Mouse (Mus musculus) spleen, postnatal 10 days (tissue): Measurements from ENCODE around the gene Ppp1ca.

Experiments used
- DNase-seq, 2 experiments: peaks; one replicate each; pipeline ENCODE4 v3.0.0; 2021 to 2022; ENCODE audit warnings: low spot score in 2 of 2

Ppp1ca gene

DNA sequence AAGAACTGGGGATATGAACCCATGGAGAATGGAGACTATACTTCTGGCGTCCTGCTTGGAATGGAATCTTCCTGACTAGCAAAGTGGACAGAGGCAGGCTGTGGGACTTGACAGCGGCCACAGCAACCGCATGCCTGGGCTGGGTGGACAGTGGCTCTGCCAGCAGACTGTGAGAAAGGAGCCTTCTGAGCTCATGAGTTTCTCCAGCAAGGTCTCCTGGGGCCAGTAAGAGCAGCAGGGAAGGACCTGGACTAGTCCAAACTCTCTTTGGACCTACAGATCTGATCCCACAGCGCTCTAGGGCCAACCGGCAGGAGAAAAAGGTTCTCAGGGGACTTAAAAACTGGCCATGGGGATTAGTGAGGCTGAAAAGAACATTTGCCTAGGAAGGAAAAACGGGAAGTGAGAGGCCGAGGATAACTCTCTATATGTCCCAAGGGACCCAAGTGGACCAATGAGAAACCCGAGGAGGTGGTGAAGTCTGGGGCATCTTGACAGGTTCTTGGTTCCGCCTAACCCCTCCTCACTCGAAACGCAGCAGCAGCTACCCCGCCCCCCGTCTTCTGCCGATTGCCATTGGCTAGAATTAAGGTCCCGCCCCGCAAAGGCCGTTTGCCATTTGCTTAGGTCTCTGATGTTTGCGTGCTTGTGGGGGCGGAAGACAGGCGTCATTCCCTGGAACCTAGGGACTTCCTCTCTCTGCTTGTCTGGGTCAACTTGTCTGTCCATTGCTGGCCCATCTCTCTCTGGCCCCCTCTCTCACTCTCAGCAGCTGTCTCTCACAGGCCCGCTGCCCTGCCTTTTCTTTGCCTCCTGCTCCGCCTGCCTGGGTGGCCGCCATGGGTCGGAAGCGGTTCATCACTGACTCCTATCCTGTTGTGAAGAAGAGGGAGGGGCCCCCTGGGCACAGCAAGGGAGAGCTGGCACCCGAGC lies 39.7 kb downstream of the Ppp1ca start, which contains the start of gene Pold4:
Gene Pold4, plus strand, starts transcription at position 647 of the 933 bp plus-strand sequence.
- peak; percentile 84 to 96 for DNase-seq

DNA sequence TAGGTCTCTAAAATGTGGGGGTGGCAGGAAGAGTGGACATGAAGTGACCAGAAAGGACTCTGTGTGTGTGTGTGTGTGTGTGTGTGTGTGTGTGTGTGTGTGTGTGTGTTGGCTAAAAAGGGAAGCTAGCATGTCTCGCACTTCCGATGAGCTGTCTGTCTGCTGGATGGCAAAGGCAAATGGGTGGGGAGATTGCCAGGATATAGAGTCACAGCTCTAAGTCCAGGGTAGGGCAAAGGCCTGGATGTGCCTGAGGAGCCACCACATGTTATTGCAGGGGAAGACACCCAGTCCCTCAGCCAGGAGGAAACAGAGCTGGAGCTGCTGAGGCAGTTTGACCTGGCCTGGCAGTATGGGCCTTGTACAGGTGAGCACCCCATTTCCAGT lies 40.3 kb downstream of the Ppp1ca start:
- no peak for DNase-seq

DNA sequence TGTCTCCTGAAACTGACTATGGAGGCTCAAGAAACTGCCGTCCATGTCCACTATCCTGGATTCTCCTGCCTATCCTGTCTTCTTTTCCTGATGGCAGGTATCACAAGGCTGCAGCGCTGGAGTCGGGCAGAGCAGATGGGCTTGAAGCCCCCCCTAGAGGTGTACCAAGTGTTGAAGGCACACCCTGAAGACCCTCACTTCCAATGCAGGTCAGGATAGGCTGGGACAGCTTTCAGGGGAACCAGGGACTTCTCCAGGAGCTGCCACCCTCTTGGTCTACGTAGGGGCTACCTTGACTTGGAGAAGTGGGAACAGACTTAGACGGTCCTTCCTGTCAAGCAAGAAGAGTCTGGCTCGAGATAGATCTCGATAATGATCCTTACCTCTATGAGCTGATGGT lies 40.8 kb downstream of the Ppp1ca start:
- no peak for DNase-seq

DNA sequence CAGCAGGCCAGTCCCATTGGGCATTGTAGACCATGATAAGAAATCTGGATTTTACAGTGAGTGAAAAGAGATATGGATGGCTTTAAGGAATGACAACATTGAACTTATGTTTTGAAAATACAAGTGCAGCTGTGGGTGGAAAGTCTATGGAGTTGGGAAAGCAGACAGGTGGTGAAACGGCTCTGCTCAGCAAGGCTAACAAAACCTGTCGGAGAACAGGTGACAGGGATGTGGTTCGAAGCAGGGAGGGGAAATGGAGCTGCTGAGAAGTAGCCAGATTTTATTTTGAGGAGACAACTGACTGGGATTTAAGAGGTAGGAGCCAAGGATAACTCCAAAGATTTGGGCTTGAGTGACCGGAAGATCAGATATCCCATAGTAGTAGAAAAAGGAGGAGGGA lies 42.7 kb downstream of the Ppp1ca start:
- no peak for DNase-seq

DNA sequence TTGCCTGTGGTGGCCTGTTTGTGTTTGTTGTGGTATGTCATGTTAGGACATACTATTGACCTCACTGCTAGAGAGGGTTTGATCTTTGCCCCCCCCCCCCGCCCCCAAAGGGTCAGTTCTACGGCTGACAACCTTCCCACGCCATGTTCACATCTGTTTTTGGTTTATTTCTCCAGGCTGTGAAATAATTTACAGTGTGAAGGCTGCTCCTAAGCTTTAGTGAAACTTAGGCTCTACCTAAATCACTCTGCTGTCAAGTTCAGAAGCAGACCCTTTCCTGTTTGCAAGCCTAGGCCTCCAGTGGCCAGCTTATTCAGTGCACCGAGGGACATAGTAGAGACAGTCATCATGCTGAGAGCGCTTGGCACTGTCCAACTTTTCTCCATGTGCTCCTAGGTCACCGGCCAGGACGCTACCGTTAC lies 48.4 kb downstream of the Ppp1ca start:
- no peak for DNase-seq

DNA sequence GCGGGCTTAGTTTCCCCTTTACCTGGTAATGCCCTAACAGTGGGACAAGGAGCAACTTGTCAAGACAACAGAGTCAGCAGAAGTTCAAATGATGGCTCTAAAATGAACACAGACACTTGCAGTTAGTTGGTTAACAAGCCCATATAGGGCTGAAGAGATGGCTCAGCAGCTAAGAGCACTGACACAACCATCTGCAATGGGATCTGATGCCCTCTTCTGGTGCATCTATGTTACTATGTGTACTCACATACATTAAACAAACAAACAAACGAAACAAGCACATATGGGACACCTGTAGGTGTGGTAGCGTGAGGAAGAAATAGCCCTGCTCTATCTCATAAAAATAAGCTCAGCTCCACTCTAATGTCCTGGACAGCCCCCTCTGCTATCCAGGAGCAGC lies 50.6 kb downstream of the Ppp1ca start:
- no peak for DNase-seq

DNA sequence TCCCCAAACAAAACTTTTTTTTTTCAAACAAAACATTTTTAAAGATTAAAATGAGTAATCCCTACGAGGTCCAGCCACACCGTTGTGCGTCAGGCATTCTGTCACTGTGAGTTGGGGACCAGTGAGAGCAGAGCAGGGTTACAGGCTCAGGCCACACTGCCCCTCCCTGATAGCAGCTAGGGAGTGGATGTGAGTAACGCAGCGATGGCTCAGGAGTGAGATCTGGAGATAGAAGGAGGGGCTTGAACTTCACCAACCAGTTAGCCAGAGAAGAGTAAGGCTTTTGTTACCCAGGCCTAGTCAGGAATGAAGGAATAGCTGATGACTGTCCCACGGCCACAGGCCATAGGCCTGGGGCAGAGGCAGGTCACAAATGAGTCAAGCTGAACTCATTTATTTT lies 52.9 kb downstream of the Ppp1ca start:
- DNase-seq = no peak
